Comparison of ENCODE assay signal across 9 mouse cellular contexts in the genomic region with DNA sequence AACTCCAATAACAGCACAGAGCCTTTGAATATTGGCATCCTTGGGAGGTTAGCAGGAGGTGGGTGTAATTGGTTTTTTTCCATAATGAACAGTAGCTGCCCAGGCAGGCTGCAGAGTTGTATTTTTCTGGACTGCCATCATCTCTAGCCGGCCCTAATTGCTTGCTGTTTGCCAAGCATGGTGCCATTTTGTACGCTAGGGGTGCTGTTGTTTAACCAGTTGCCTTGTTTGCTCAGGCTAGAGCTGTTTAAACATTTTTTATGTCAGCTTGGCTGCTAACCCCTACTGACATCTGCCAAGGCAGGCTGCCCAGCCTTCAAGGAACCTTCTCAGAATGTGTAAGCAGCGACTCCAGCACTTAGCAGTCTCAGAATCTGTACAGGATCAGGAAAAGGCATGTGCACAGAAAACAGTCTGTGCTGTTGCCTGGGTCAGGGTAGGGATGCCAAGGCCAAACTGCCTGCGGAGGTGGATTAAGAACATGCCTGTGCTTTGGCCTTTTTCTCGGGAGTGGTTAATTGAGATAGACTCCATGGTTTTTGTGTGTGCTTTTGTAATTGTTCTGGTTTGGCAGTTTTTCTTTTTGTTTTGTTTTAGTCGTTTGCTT. TPM values are rescaled to one million over a fixed set of nuclear protein-coding genes. Genes with fewer than 3 reads are reported as not detected.
DNase-seq lines count a peak whose midpoint lies in the region; ATAC-seq and TF ChIP-seq lines count a peak whose summit lies in the region.
"Had no signal": no experiment of that assay in that cellular context is flagged by ENCODE, and none has a peak within 500 bp of the region (broad histone marks: within the 10 kb centered on the region; RNA-seq: fewer than 3 reads in every experiment).

No protein-coding gene starts in this region.

- H3K27me3 ChIP-seq in kidney, embryonic 16.5 days (ENCODE audit: insufficient read depth, low read length) = peaks cover 4% of the 10 kb centered on the region
- H3K27me3 ChIP-seq in kidney, postnatal 0 days (ENCODE audit: insufficient read depth, low read length) = no peaks in the 10 kb centered on the region
- H3K27me3 ChIP-seq in lung, embryonic 14.5 days (ENCODE audit: insufficient read depth, low read length) = no peaks in the 10 kb centered on the region

- H3K36me3 ChIP-seq in kidney, embryonic 16.5 days (ENCODE audit: insufficient read depth, low read length) = no peaks in the 10 kb centered on the region
- H3K36me3 ChIP-seq in kidney, postnatal 0 days (ENCODE audit: insufficient read depth, low read length) = no peaks in the 10 kb centered on the region
- H3K36me3 ChIP-seq in lung, embryonic 14.5 days (ENCODE audit: insufficient read depth) = no peaks in the 10 kb centered on the region
- H3K36me3 ChIP-seq: limb, embryonic 15.5 days had no signal

- DNase-seq in kidney, adult 18-20 months = peak; percentile 34
- peak; percentile 24 for DNase-seq in cerebellum, adult 8-10 months
- DNase-seq in frontal cortex, postnatal 10 days (ENCODE audit: low spot score in 2 of 2) = peak; percentile 42 to 56
- DNase-seq in kidney, postnatal 0 days (ENCODE audit: low spot score) = peak; percentile 57
- DNase-seq in lung, embryonic 14.5 days = peak; percentile 81
- DNase-seq in right cerebral cortex, adult 18-20 months = peak; percentile 43
- DNase-seq in thymus, adult 18-20 months = no peak

- TF ChIP-seq CTCF in kidney, postnatal 0 days (IDR thresholded peaks at IDR 0.05; ENCODE audit: low read depth) = peak; percentile 60
- TF ChIP-seq CTCF in lung, embryonic 14.5 days (IDR thresholded peaks at IDR 0.05; ENCODE audit: low read depth) = peak; percentile 62

- H3K4me3 ChIP-seq in kidney, embryonic 16.5 days (ENCODE audit: low read length) = no peak overlapping the region
- H3K4me3 ChIP-seq in kidney, postnatal 0 days (replicated peaks; ENCODE audit: low read depth, low read length) = no peak overlapping the region
- H3K4me3 ChIP-seq in lung, embryonic 14.5 days (ENCODE audit: low read depth, low read length) = no peak overlapping the region
- H3K4me3 ChIP-seq: limb, embryonic 15.5 days had no signal

- no peak for ATAC-seq in kidney, embryonic 16.5 days (ENCODE audit: low FRiP score, low TSS enrichment)
- ATAC-seq in kidney, postnatal 0 days (replicated peaks; ENCODE audit: low FRiP score, low read depth) = no peak
- peak; percentile 65; the same call in 1 of the 2 replicates for ATAC-seq in lung, embryonic 14.5 days (ENCODE audit: insufficient read depth)

- H3K27ac ChIP-seq in kidney, embryonic 16.5 days (ENCODE audit: low read length) = no peak overlapping the region
- H3K27ac ChIP-seq in kidney, postnatal 0 days = no peak overlapping the region
- no peak overlapping the region for H3K27ac ChIP-seq in lung, embryonic 14.5 days (ENCODE audit: low read depth)
- H3K27ac ChIP-seq: limb, embryonic 15.5 days had no signal

- no peak overlapping the region for H3K9ac ChIP-seq in kidney, embryonic 16.5 days (replicated peaks; ENCODE audit: low read length)
- H3K9ac ChIP-seq in kidney, postnatal 0 days (ENCODE audit: low read depth, low read length) = no peak overlapping the region
- no peak overlapping the region for H3K9ac ChIP-seq in lung, embryonic 14.5 days
- H3K9ac ChIP-seq: limb, embryonic 15.5 days had no signal

- no peaks in the 10 kb centered on the region for H3K4me1 ChIP-seq in kidney, embryonic 16.5 days (ENCODE audit: insufficient read depth, low read length)
- H3K4me1 ChIP-seq in kidney, postnatal 0 days (replicated peaks; ENCODE audit: insufficient read depth, low read length) = no peaks in the 10 kb centered on the region
- no peaks in the 10 kb centered on the region for H3K4me1 ChIP-seq in lung, embryonic 14.5 days (ENCODE audit: insufficient read depth)

- no peak overlapping the region for H3K4me2 ChIP-seq in kidney, embryonic 16.5 days (replicated peaks; ENCODE audit: low read depth, low read length)
- no peak overlapping the region for H3K4me2 ChIP-seq in kidney, postnatal 0 days (ENCODE audit: low read length)
- H3K4me2 ChIP-seq in lung, embryonic 14.5 days = no peak overlapping the region
- H3K4me2 ChIP-seq: limb, embryonic 15.5 days had no signal

- no peaks in the 10 kb centered on the region for H3K9me3 ChIP-seq in kidney, embryonic 16.5 days (ENCODE audit: low read length)
- no peaks in the 10 kb centered on the region for H3K9me3 ChIP-seq in kidney, postnatal 0 days (replicated peaks; ENCODE audit: low read length)
- H3K9me3 ChIP-seq in lung, embryonic 14.5 days (ENCODE audit: low read depth, low read length) = no peaks in the 10 kb centered on the region
- H3K9me3 ChIP-seq: limb, embryonic 15.5 days had no signal

- 47% methylated on average over 6 of the region's 6 CpGs for WGBS in kidney, embryonic 16.5 days
- 48% methylated on average over 6 of the region's 6 CpGs for WGBS in kidney, postnatal 0 days
- WGBS in lung, embryonic 14.5 days = 38% methylated on average over 6 of the region's 6 CpGs

RNA-seq across cellular contexts. Expression of gene Gpr50, which starts 14.5 kb away (rescaled TPM):
- polyA plus RNA-seq in kidney, embryonic 16.5 days (2015; fragmentation: Nextera tagmentation; extraction: Ambion mirVana) = 0.07 and 0.22 TPM in 2 replicates
- polyA plus RNA-seq in kidney, postnatal 0 days (2015; fragmentation: Nextera tagmentation; extraction: Ambion mirVana) = 0.26 TPM in 1 of 2 replicates, not detected in the other
- polyA plus RNA-seq in lung, embryonic 14.5 days (2014; fragmentation: Nextera tagmentation; extraction: Ambion mirVana) = 0.42 and 1.0 TPM in 2 replicates

Comparison
In these comparisons a context has a peak if more than half of its experiments do, and no peak if none do; other contexts are left out.
1. DNase-seq: peak in kidney, adult 18-20 months (single experiment), cerebellum, adult 8-10 months (single experiment), frontal cortex, postnatal 10 days (2 of 2), kidney, postnatal 0 days (single experiment), lung, embryonic 14.5 days (single experiment) and right cerebral cortex, adult 18-20 months (single experiment); none in thymus, adult 18-20 months (0 of 2).